Mouse (Mus musculus): ENCODE results near the gene Mindy1. TPM values are rescaled to one million over a fixed set of nuclear protein-coding genes. Genes with fewer than 3 reads are reported as not detected.

The Mindy1 gene
- polyA plus RNA-seq, 1 experiment from 2014 or later, result 37.2 TPM

GRCm38 (mm10) chr3:95276428-95276934 lies 4.7 kb upstream of the Mindy1 start:
- no peak overlapping the region for H3K4me2 ChIP-seq (ENCODE audit: low read depth, low read length)
- H3K4me3 ChIP-seq (ENCODE audit: low read depth, low read length), result no peak overlapping the region
- H3K27ac ChIP-seq (ENCODE audit: low read depth, low read length), result no peak overlapping the region
- H3K36me3 ChIP-seq (ENCODE audit: control insufficient read depth, insufficient read depth, low read length), result no peaks in the 10 kb centered on the region
- H3K9ac ChIP-seq (replicated peaks; ENCODE audit: low read depth, low read length), result no peak overlapping the region
- H3K4me1 ChIP-seq (ENCODE audit: control insufficient read depth, insufficient read depth, low read length), result 0 out of 2 replicates have a peak, but pooled peaks cover 3% of the 10 kb centered on the region
- no peaks in the 10 kb centered on the region for H3K27me3 ChIP-seq (ENCODE audit: control insufficient read depth, insufficient read depth, low read length)
- 85% methylated on average over 5 of the region's 5 CpGs for WGBS
- no peaks in the 10 kb centered on the region for H3K9me3 ChIP-seq (ENCODE audit: control insufficient read depth, low read length)
- ATAC-seq (ENCODE audit: low read depth), result no peak

GRCm38 (mm10) chr3:95277149-95277551 lies 4.0 kb upstream of the Mindy1 start:
- no peak for ATAC-seq (ENCODE audit: low read depth)
- no peak overlapping the region for H3K4me2 ChIP-seq (ENCODE audit: low read depth, low read length)
- H3K27me3 ChIP-seq (ENCODE audit: control insufficient read depth, insufficient read depth, low read length), result no peaks in the 10 kb centered on the region
- 0 out of 2 replicates have a peak, but pooled peaks cover 3% of the 10 kb centered on the region for H3K4me1 ChIP-seq (ENCODE audit: control insufficient read depth, insufficient read depth, low read length)
- no peak overlapping the region for H3K9ac ChIP-seq (replicated peaks; ENCODE audit: low read depth, low read length)
- no peak overlapping the region for H3K27ac ChIP-seq (ENCODE audit: low read depth, low read length)
- no peaks in the 10 kb centered on the region for H3K36me3 ChIP-seq (ENCODE audit: control insufficient read depth, insufficient read depth, low read length)
- WGBS, result 91% methylated on average over 1 of the region's 1 CpGs
- H3K4me3 ChIP-seq (ENCODE audit: low read depth, low read length), result no peak overlapping the region
- H3K9me3 ChIP-seq (ENCODE audit: control insufficient read depth, low read length), result no peaks in the 10 kb centered on the region

- Histone ChIP-seq H3K27ac (ENCODE audit: low read depth, low read length) (peak overlapping the region; percentile 85), H3K9me3 (ENCODE audit: control insufficient read depth, low read length) (no peaks in the 10 kb centered on the region), H3K27me3 (ENCODE audit: control insufficient read depth, insufficient read depth, low read length) (no peaks in the 10 kb centered on the region), H3K4me1 (ENCODE audit: control insufficient read depth, insufficient read depth, low read length) (peaks cover 21% of the 10 kb centered on the region), H3K36me3 (ENCODE audit: control insufficient read depth, insufficient read depth, low read length) (no peaks in the 10 kb centered on the region), H3K9ac (replicated peaks; ENCODE audit: low read depth, low read length) (peak overlapping the region; percentile 88), H3K4me3 (ENCODE audit: low read depth, low read length) (peak overlapping the region; percentile 57), H3K4me2 (ENCODE audit: low read depth, low read length) (peak overlapping the region; percentile 57)
- ATAC-seq (ENCODE audit: low read depth), result no peak
- 36% methylated on average over 8 of the region's 8 CpGs for WGBS
These were observed 398 bp upstream of the Mindy1 start for GRCm38 (mm10) chr3:95280747-95281146.

GRCm38 (mm10) chr3:95282381-95282864 lies 1.3 kb downstream of the Mindy1 start:
- Histone ChIP-seq H3K4me2 (ENCODE audit: low read depth, low read length) (peak overlapping the region; percentile 57), H3K27ac (ENCODE audit: low read depth, low read length) (peak overlapping the region; percentile 88), H3K4me3 (ENCODE audit: low read depth, low read length) (peak overlapping the region; percentile 57), H3K9ac (replicated peaks; ENCODE audit: low read depth, low read length) (peak overlapping the region; percentile 79), H3K4me1 (ENCODE audit: control insufficient read depth, insufficient read depth, low read length) (peaks cover 21% of the 10 kb centered on the region), H3K9me3 (ENCODE audit: control insufficient read depth, low read length) (no peaks in the 10 kb centered on the region), H3K27me3 (ENCODE audit: control insufficient read depth, insufficient read depth, low read length) (no peaks in the 10 kb centered on the region), H3K36me3 (ENCODE audit: control insufficient read depth, insufficient read depth, low read length) (no peaks in the 10 kb centered on the region; the same call in 1 of the 2 replicates)
- no peak for ATAC-seq (ENCODE audit: low read depth)
- 0% methylated on average over 11 of the region's 11 CpGs for WGBS

GRCm38 (mm10) chr3:95282865-95283588 lies 1.9 kb downstream of the Mindy1 start:
- peak; percentile 65 for ATAC-seq (ENCODE audit: low read depth)
- H3K27ac ChIP-seq (ENCODE audit: low read depth, low read length), result peak overlapping the region; percentile 88
- WGBS, result 1% methylated on average over 51 of the region's 51 CpGs
- H3K36me3 ChIP-seq (ENCODE audit: control insufficient read depth, insufficient read depth, low read length), result peaks cover 6% of the 10 kb centered on the region; the same call in 1 of the 2 replicates
- H3K9me3 ChIP-seq (ENCODE audit: control insufficient read depth, low read length), result no peaks in the 10 kb centered on the region
- H3K27me3 ChIP-seq (ENCODE audit: control insufficient read depth, insufficient read depth, low read length), result no peaks in the 10 kb centered on the region
- H3K4me3 ChIP-seq (ENCODE audit: low read depth, low read length), result peak overlapping the region; percentile 57
- peak overlapping the region; percentile 57 for H3K4me2 ChIP-seq (ENCODE audit: low read depth, low read length)
- H3K9ac ChIP-seq (replicated peaks; ENCODE audit: low read depth, low read length), result peak overlapping the region; percentile 79
- H3K4me1 ChIP-seq (ENCODE audit: control insufficient read depth, insufficient read depth, low read length), result peaks cover 21% of the 10 kb centered on the region

- no peaks in the 10 kb centered on the region for H3K9me3 ChIP-seq (ENCODE audit: control insufficient read depth, low read length)
- H3K9ac ChIP-seq (replicated peaks; ENCODE audit: low read depth, low read length), result peak overlapping the region; percentile 79
- peaks cover 11% of the 10 kb centered on the region; the same call in 1 of the 2 replicates for H3K36me3 ChIP-seq (ENCODE audit: control insufficient read depth, insufficient read depth, low read length)
- H3K4me1 ChIP-seq (ENCODE audit: control insufficient read depth, insufficient read depth, low read length), result peaks cover 21% of the 10 kb centered on the region
- H3K4me3 ChIP-seq (ENCODE audit: low read depth, low read length), result peak overlapping the region; percentile 57
- H3K27me3 ChIP-seq (ENCODE audit: control insufficient read depth, insufficient read depth, low read length), result no peaks in the 10 kb centered on the region
- ATAC-seq (ENCODE audit: low read depth), result no peak
- WGBS, result 0% methylated on average over 7 of the region's 7 CpGs
- H3K4me2 ChIP-seq (ENCODE audit: low read depth, low read length), result peak overlapping the region; percentile 57
- H3K27ac ChIP-seq (ENCODE audit: low read depth, low read length), result peak overlapping the region; percentile 88
These were observed 2.4 kb downstream of the Mindy1 start for GRCm38 (mm10) chr3:95283589-95283941.

GRCm38 (mm10) chr3:95284062-95284461 lies 2.9 kb downstream of the Mindy1 start:
- Histone ChIP-seq H3K27ac (ENCODE audit: low read depth, low read length) (no peak overlapping the region), H3K4me1 (ENCODE audit: control insufficient read depth, insufficient read depth, low read length) (peaks cover 21% of the 10 kb centered on the region)

GRCm38 (mm10) chr3:95284501-95285281 lies 3.5 kb downstream of the Mindy1 start:
- no peak for ATAC-seq (ENCODE audit: low read depth)
- WGBS, result 89% methylated on average over 12 of the region's 12 CpGs
- Histone ChIP-seq H3K4me1 (ENCODE audit: control insufficient read depth, insufficient read depth, low read length) (peaks cover 21% of the 10 kb centered on the region), H3K27me3 (ENCODE audit: control insufficient read depth, insufficient read depth, low read length) (no peaks in the 10 kb centered on the region), H3K27ac (ENCODE audit: low read depth, low read length) (no peak overlapping the region), H3K9ac (replicated peaks; ENCODE audit: low read depth, low read length) (no peak overlapping the region), H3K9me3 (ENCODE audit: control insufficient read depth, low read length) (no peaks in the 10 kb centered on the region), H3K4me3 (ENCODE audit: low read depth, low read length) (no peak overlapping the region), H3K4me2 (ENCODE audit: low read depth, low read length) (peak overlapping the region; percentile 57; the same call in 1 of the 2 replicates), H3K36me3 (ENCODE audit: control insufficient read depth, insufficient read depth, low read length) (peaks cover 11% of the 10 kb centered on the region; the same call in 1 of the 2 replicates)

More at GRCm38 (mm10) chr3:95284062-95284461, 2.9 kb downstream of the Mindy1 start:
- ATAC-seq (ENCODE audit: low read depth), result no peak
- no peaks in the 10 kb centered on the region for H3K27me3 ChIP-seq (ENCODE audit: control insufficient read depth, insufficient read depth, low read length)
- H3K9ac ChIP-seq (replicated peaks; ENCODE audit: low read depth, low read length), result peak overlapping the region; percentile 79
- H3K4me3 ChIP-seq (ENCODE audit: low read depth, low read length), result peak overlapping the region; percentile 57
- H3K4me2 ChIP-seq (ENCODE audit: low read depth, low read length), result peak overlapping the region; percentile 57
- 19% methylated on average over 1 of the region's 1 CpGs for WGBS
- peaks cover 11% of the 10 kb centered on the region; the same call in 1 of the 2 replicates for H3K36me3 ChIP-seq (ENCODE audit: control insufficient read depth, insufficient read depth, low read length)
- no peaks in the 10 kb centered on the region for H3K9me3 ChIP-seq (ENCODE audit: control insufficient read depth, low read length)

Measured in neural tube, embryonic 14.5 days (tissue).